Mouse (Mus musculus) bone marrow macrophage, adult 2 months (primary cell): ENCODE data around the gene Pbld1.

ENCODE experiments used
- CTCF ChIP-seq: IDR thresholded peaks from 2 replicates; pipeline ENCODE4 v1.5.1; 2012; ENCODE audit warnings: low read depth, mild to moderate bottlenecking, low read length, moderate library complexity
- POLR2A ChIP-seq: IDR thresholded peaks from 2 replicates; pipeline ENCODE4 v1.6.1; 2012; ENCODE audit warnings: mild to moderate bottlenecking, low read depth, low read length, borderline replicate concordance

- no peak for TF ChIP-seq POLR2A
- no peak for TF ChIP-seq CTCF
Observed at GRCm38 (mm10) chr10:63052011-63052410, 8.0 kb upstream of the Pbld1 start.
